Mouse (Mus musculus) kidney, postnatal 0 days (tissue): ENCODE measurements at regions not wholly inside any gene's neighbourhood (a gene's known extent, or its start where the extent isn't known, plus 50 kb on each side); places are given as distances from the start of the nearest gene placed in this dataset.
A peak's percentile ranks its signal among the peaks of the same experiment; 100 is the strongest.

ENCODE experiments used
- ATAC-seq: fragments of 200-750 bp; cut with Nextera tagmentation; replicated peaks from 2 replicates; pipeline ENCODE4 v1.8.0; 2017; ENCODE audit warnings: low read depth, moderate number of reproducible peaks, moderate TSS enrichment, moderate library complexity; ENCODE audit not compliant: low FRiP score
- DNase-seq: peaks from one replicate; pipeline ENCODE4 v3.0.0-alpha.2; 2016; ENCODE audit warnings: low spot score
- H3K27ac ChIP-seq: fragments of 300-500 bp; sonication (generic); 2 replicates; pipeline ENCODE4 v1.5.1; 2014; ENCODE audit warnings: mild to moderate bottlenecking
- H3K27me3 ChIP-seq: fragments of 300-500 bp; sonication (generic); 2 replicates; pipeline ENCODE4 v1.6.1; 2014; ENCODE audit warnings: low read length, mixed read lengths; ENCODE audit not compliant: insufficient read depth
- H3K36me3 ChIP-seq: fragments of 300-500 bp; sonication (generic); 2 replicates; pipeline ENCODE4 v1.6.1; 2014; ENCODE audit warnings: low read length, mixed read lengths; ENCODE audit not compliant: insufficient read depth
- H3K4me1 ChIP-seq: fragments of 300-500 bp; sonication (generic); replicated peaks from 2 replicates; pipeline ENCODE4 v1.6.1; 2014; ENCODE audit warnings: antibody characterized with exemption, low read length, mixed read lengths; ENCODE audit not compliant: insufficient read depth
- H3K4me2 ChIP-seq: fragments of 300-500 bp; sonication (generic); 2 replicates; pipeline ENCODE4 v1.6.1; 2014; ENCODE audit warnings: mild to moderate bottlenecking, low read length, moderate library complexity, mixed read lengths
- H3K4me3 ChIP-seq: fragments of 300-500 bp; sonication (generic); replicated peaks from 2 replicates; pipeline ENCODE4 v1.5.1; 2014; ENCODE audit warnings: low read depth, low read length
- H3K9ac ChIP-seq: fragments of 300-500 bp; sonication (generic); 2 replicates; pipeline ENCODE4 v1.6.1; 2014; ENCODE audit warnings: low read depth, low read length
- H3K9me3 ChIP-seq: fragments of 300-500 bp; sonication (generic); replicated peaks from 2 replicates; pipeline ENCODE4 v1.6.1; 2016; ENCODE audit warnings: low read length, inconsistent platforms, mixed read lengths
- CTCF ChIP-seq: IDR thresholded peaks from 2 replicates; pipeline ENCODE4 v1.5.1; 2016; ENCODE audit warnings: antibody characterized with exemption, low read depth, mild to moderate bottlenecking, moderate library complexity
- WGBS: fragments of 180-500 bp; shearing (Covaris S2); extraction: QIAGEN DNeasy Blood & Tissue Kit; methylation state at CpG from one replicate; pipeline ENCODE4 v1.1.7; 2014; 5-methylcytosine and 5-hydroxymethylcytosine counted together

DNA sequence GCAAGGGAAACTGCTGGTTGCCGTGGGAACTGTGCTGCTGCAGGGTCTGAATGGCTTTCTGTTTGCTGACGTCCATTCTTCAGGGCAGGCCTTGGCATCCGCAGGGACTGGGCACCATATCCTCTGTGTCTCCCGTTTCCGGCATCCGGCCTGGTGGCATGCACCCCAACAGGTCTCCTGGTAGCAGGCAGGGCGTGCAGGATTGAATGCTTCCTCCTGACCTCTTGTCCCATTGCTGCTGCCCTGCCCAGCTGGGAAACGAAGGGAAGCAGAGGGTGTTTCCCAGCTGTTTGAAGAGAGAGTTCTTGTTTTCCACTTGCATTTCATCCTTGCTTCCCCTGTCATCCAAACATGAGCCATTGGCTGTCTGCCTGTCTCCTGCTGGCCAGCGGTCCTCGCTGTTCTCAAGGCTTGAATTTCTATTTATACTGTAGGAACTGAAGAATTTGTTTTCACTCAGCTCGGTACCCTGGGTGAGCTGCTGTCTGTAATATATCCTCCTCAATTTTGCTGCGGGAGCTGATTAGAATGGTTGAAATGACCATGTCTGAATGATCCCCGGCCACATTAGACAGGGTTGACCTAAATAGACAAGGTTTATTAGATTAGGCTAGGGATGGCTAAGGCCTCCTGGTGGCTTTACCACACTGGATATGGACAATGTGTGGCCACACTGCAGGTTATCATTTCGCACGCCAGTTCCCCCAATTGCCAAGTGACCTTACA, 98.0 kb upstream of the Zfp648 start:
- TF ChIP-seq CTCF: no peak; the same call in 1 of the 2 replicates
- no peaks in the 10 kb centered on the region for H3K36me3 ChIP-seq
- H3K4me1 ChIP-seq: peaks cover 4% of the 10 kb centered on the region; the same call in 1 of the 2 replicates
- no peaks in the 10 kb centered on the region for H3K9me3 ChIP-seq
- no peaks in the 10 kb centered on the region for H3K27me3 ChIP-seq
- WGBS: 24% methylated on average over 15 of the region's 15 CpGs
- DNase-seq: peak; percentile 89
- no peak overlapping the region for H3K4me3 ChIP-seq
- ATAC-seq: peak; percentile 61; the same call in 1 of the 2 replicates
- peak overlapping the region; percentile 51; the same call in 1 of the 2 replicates for H3K27ac ChIP-seq
- no peak overlapping the region for H3K4me2 ChIP-seq
- no peak overlapping the region for H3K9ac ChIP-seq

DNA sequence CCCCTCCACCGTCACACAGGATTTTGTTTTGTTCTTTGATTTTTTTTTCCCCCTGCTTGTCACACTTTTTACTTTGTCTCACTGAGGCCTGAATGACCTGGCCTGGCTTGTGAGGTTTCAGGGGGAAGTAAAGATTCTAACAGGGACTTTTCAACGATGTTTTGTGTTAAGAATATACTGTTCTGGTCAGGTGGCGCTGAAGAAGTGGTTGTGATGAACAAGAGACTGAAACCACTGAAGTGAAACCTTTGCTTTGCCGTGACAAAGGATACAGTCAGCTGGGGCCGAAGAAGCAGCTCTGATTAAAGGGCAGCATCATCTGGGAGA, 97.4 kb upstream of the Zfp648 start:
- Histone ChIP-seq H3K9ac (no peak overlapping the region), H3K4me3 (no peak overlapping the region), H3K27ac (0 out of 2 replicates have a peak overlapping the region, but pooled peaks have one; percentile 51), H3K9me3 (no peaks in the 10 kb centered on the region), H3K27me3 (no peaks in the 10 kb centered on the region), H3K4me2 (no peak overlapping the region), H3K36me3 (no peaks in the 10 kb centered on the region), H3K4me1 (peaks cover 4% of the 10 kb centered on the region; the same call in 1 of the 2 replicates)
- DNase-seq (no peak), ATAC-seq (no peak)
- TF ChIP-seq CTCF: no peak
- 46% methylated on average over 5 of the region's 5 CpGs for WGBS

DNA sequence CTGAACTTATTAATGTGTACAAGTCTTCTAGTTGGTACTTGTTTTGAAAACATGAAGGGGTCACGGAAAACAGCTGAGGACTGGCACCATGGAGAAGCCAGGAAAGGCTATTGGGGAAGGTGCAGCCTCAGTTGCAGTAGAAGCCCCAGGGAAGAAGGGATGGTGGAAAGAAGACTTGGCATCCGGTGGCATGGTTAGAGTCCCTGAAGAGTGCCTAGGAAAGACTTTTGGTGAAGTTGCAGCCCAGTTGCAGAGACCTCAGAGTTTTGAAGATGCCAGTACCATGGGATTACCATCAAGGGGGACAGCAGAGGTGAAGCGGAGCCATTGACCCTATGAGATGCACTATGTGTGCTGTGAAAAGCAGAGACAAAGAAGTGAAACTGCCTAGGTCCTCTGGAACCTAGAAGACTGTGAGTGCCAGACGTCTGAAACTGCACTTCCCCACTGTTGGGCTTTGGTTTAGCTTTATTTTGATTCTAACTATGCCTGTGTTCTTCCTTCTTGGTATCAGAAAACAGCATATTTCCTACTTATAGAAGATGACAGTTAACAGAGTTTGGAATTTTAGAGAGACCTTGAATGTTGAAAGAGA, 96.9 kb upstream of the Zfp648 start:
- Histone ChIP-seq H3K4me2 (no peak overlapping the region), H3K4me3 (no peak overlapping the region), H3K9me3 (no peaks in the 10 kb centered on the region), H3K9ac (no peak overlapping the region), H3K36me3 (no peaks in the 10 kb centered on the region), H3K27me3 (no peaks in the 10 kb centered on the region), H3K27ac (no peak overlapping the region), H3K4me1 (peaks cover 4% of the 10 kb centered on the region; the same call in 1 of the 2 replicates)
- DNase-seq (no peak), ATAC-seq (no peak)
- WGBS: 87% methylated on average over 4 of the region's 4 CpGs
- no peak for TF ChIP-seq CTCF

DNA sequence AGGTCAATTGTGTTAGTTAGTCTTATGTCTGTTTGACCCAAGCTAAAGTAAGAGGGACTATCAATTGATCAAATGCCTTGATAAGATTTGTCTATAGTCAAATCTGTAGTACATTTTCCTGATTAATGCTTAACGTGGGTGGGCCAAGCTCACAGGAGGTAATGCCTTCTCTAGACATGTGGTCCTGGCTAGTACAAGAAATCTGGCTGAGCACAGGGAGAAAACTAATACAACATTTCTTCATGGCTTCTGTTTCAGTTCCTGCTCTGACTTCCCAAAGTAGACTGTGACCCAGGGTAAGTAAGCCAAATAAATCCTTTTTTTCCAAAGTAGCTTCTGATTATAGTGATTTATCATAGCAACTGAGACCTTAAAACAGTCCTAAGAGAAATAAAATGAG, 96.2 kb upstream of the Zfp648 start:
- 58% methylated on average over 1 of the region's 1 CpGs for WGBS

DNA sequence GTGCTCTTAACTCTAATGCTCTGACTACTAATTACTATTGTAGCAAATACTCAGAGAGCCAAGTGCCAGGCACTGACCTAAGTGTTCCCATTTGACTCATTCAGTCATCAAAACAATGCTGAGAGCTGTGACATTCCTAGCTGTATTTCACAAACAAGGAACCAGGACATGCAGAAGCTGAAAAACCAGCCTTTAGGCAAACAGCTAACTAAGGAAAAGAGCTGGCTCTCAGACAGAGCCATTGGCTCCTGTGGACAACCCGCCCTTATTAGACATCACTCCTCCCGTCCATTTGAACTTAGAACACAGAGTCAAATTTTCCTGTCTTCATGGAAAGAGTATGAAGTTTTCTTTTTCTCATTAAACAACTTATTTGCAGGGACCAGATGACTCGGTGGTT, 88.5 kb upstream of the Zfp648 start:
- no peak for TF ChIP-seq CTCF
- Histone ChIP-seq H3K9ac (no peak overlapping the region), H3K9me3 (no peaks in the 10 kb centered on the region), H3K4me1 (peaks cover 4% of the 10 kb centered on the region), H3K36me3 (no peaks in the 10 kb centered on the region), H3K27ac (no peak overlapping the region), H3K4me2 (no peak overlapping the region), H3K27me3 (no peaks in the 10 kb centered on the region), H3K4me3 (no peak overlapping the region)
- 72% methylated on average over 3 of the region's 3 CpGs for WGBS
- no peak for DNase-seq
- no peak for ATAC-seq

More for the DNA sequence above, 96.2 kb upstream of the Zfp648 start:
- Histone ChIP-seq H3K27ac (no peak overlapping the region), H3K4me2 (no peak overlapping the region), H3K9me3 (no peaks in the 10 kb centered on the region), H3K36me3 (no peaks in the 10 kb centered on the region), H3K27me3 (no peaks in the 10 kb centered on the region), H3K9ac (no peak overlapping the region), H3K4me1 (peaks cover 4% of the 10 kb centered on the region; the same call in 1 of the 2 replicates), H3K4me3 (no peak overlapping the region)
- DNase-seq (no peak), ATAC-seq (no peak)
- no peak for TF ChIP-seq CTCF

DNA sequence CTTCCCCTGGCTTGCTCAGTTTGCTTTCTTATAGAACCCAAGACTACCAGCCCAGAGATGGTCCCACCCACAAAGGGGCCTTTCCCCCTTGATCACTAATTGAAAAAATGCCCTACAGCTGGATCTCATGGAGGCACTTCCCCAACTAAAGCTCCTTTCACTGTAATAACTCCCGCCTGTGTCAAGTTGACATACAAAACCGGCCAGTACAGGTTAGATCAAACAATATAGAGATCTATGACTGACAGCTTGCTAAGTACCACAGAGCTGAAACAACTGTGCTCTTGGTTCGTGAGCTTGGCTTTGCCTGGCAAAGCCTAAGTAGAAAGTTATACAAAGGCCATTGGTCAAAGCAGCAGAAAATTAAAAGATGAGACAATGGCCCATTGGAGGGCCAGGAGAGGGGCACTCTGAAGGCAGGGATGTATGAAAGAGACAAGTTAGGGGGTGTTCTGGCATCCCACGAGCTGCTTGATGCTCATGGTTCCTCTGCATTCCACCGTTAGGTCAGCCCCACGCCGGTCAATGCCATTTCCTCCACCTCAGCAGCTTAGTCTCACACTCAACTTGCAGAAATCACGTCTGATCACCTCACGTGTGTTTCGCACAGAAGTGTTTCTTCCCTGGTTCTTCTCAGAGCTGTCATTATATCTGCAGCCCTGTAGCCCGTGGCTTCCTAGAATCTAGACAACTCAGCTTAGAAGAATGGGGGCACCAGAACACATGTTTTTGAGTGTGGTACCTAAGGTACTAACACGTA, 87.5 kb upstream of the Zfp648 start:
- H3K27me3 ChIP-seq: no peaks in the 10 kb centered on the region
- no peaks in the 10 kb centered on the region for H3K36me3 ChIP-seq
- 78% methylated on average over 12 of the region's 12 CpGs for WGBS
- H3K9me3 ChIP-seq: no peaks in the 10 kb centered on the region
- ATAC-seq: no peak
- no peak overlapping the region for H3K9ac ChIP-seq
- H3K27ac ChIP-seq: no peak overlapping the region
- TF ChIP-seq CTCF: no peak
- no peak for DNase-seq
- no peak overlapping the region for H3K4me2 ChIP-seq
- no peak overlapping the region for H3K4me3 ChIP-seq
- H3K4me1 ChIP-seq: peaks cover 7% of the 10 kb centered on the region
